Mouse (Mus musculus): Measurements from ENCODE around the gene Mrps27.
A peak's percentile ranks its signal among the peaks of the same experiment; 100 is the strongest.

The Mrps27 gene

DNA sequence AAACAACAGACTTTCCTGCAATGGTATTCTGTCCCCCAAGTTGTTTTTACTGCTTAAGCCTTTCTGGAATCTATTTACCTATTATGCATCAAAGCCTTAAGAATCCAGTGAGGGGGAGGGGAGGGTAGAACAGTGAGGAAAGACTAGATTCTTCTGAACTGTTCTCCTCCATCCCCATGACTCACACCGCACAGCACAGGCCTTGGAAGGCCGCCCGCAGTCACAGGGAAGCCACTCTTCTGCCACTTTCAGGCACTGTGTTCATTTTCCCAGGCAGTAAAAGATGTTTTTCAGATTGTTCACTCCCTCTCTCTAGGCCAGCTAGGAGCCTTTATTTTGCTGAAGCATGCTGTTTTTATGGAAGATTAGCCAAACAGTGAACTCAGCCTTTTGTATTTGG is 46.8 kb downstream of the Mrps27 start:
- peak; percentile 77 for DNase-seq

DNA sequence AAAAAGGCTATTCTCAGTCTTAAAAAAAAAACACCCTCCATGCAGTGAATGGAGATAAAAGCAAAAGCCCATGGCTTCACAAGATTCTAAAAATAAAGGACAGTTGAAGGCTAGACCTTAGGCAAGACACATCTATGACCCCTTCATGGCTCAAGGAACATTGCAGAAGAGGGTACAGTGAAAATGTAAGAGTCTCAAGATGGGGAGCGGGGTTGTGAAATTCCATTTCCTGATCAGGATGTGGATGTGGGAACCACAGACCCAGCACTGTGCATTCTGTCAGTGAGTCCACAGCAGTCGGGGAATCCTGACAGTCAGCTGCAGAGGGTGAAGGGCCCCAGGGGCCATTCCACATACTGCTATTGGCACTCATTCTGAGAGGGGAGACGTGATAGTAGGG is 48.5 kb downstream of the Mrps27 start:
- no peak for DNase-seq

DNA sequence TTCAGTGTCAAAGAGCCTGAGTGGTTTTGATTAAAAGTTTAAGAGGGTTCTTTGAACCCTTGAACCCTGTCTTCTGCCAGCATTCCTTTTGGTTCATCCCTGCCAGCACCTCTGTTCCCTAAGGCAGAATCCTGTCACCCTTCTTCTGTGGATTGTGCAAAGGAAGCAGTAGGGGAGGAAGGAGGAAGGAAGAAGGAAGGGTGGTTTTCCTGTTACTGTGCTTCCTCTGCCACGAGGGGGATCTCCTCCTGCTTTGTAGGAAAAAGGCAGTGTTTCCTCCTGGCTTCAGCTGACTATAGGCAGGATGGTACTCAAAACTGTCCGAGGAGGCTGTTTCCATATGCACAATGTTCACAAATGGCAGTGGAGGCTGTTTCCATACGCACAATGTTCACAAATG is 50.1 kb downstream of the Mrps27 start:
- no peak for DNase-seq

DNA sequence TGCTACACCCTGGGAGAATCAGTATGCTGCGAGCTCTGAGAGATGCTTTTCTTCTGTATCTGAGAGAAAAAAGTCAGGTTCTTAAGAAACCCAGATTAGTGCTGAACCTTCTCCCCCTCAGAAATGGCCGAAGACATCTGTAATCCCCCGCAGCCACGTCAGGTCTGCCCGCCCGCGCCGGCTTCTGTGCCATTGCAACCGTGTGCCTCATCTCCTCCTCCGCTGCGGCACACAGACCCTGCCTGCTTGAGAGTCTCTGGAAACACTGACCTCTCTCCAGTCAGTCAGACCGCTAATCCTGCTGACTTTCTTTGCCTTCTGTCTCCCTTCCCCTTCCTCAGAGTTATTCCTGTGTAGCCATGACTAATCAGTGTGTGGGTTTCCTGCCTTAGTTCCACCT is 50.9 kb downstream of the Mrps27 start:
- peak; percentile 42 for DNase-seq

DNA sequence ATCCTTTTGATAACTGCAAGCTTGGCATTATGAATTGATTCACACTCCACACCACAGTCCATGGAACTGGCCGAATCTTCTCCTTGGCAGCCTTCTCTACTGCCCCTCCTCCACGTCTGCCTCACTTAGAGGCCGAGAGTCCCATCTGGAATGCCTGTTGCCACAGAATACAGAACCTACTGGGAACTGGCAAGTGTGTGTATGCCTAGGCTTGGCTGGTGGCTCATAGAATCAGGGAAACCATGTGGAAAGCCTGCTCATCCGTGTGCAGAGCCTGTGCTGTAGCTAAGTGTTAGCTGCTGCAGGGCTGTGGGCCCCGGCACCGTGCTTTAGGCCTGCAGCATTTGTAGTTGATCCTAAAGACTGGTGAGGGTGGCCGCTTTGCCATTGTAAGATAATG is 52.6 kb downstream of the Mrps27 start:
- no peak for DNase-seq

DNA sequence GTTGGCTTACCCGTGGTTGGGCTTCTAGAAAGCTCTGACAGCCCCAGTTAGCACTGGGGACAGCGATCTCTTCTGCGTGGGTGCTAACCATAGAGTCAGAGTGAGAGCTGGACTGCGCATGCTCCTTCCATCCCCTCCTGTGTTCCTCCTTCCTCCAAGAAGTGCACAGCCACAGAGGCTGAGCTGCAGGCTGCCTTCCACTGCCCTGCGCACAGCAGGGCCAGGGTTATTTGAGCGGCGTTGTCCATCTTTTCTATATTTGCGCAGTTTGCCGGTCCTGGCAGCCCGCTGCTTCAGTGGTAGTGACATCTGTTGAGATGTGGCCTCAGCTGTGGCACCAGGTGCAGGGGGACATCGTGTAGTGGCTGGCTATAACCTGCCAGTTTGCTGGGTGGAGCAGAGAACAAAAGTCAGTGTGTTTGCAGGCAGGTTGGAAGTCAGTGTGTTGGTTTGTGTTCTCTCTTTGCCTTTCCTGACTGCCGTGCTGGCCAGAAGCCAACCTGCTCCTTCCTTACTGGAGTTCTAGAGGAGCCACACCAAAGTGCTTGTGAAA is 53.6 kb downstream of the Mrps27 start:
- DNase-seq = no peak

DNA sequence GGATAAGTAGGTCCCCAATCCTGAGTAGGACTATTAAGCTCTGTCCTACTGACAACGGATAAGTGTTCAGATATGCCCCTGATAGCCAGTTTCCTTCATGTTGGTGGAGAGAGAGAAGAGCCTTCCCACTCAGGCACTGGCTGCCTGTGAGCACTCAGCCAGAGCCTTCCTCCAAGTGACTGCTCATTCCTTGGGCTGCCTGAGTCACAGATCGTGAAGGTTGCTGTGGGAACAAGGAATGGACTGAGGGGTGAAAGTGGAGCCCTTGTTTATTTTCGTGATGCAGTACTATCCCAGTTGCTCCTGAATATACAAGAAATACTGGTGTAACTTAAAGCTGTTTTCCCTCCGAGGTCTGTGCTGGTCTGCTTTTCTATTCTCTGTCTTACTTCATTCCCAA is 54.8 kb downstream of the Mrps27 start:
- DNase-seq = no peak

DNA sequence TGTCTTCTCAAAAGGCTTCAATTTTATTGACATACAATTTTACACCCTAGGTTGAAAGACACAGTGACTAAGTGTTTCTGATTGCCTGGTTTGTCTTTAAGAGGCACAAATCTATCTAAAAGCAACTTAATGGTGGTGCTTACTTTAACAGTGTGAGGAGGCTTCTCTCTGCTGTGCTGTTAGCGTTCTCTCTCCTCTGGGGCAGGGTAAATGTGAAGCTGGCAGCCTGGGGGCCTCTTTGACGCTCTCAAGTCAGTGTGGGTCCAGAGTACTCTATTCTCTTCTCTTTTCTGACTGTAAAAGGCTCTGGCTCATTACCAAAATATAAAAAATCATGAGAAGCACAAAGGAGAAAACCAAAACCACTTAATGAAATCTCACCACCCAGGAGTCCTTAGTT is 64.6 kb downstream of the Mrps27 start:
- DNase-seq = no peak

DNA sequence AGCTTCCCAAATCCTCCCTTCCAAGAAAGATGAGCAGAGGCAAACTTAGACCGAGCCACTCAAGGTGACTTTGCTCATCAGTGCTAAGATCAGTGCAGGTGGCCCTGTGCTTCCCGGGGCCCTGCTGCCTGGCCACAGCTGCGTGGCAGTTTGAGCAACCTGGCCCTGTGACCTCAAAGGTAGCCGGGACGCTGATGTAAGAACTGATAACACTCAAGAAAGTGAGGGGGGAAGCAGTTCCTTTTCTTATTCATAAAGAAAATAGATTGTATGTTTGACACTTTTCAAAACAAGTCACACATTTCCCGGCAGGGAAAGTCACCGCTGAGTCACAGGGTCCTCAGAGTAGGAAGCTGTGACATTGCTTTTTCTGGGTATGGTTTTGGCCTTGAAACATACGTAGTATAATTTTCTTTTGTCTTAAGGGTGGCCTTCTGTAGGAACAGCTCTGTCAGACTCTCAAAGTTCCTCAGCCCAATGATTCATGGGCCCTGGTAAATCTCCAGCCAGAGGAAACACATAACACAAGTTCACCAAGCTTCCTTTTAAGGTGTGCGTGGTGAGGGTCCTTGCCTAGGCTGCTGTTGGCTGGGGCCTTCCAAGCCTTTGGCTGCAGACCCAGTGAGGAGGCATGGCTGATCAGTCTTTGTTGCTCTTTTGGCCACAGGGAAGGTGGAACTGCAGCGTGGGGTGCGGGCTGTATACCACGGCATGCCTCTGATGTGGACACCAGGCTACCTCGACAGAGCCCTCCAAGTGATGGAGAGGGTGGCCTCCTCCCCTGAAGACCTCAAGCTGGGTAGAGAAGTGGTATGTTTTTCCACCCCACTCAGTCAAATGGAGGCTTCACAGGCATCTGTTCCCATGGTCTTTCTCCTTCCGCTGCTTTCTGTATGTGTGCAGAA is 66.3 kb downstream of the Mrps27 start:
- DNase-seq = no peak

DNA sequence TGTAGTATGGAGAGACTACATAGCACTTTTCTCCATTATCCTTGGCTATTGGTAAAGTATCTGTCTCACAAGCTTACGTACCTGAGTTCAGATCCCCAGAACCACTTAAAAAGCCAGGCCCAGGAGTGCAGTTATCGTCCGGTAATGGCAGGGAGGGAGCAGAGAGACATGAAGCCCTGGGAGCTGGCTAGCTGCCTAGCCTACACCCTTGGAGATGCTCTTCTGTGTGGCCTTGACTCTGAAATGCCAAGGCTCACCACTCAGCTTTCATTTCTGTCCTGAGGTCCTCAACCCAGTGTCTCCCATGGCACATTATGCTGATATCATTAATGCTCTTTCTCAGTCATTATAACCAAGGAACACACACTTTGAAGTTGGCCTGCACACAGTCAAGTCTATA is 67.2 kb downstream of the Mrps27 start:
- DNase-seq = no peak

DNA sequence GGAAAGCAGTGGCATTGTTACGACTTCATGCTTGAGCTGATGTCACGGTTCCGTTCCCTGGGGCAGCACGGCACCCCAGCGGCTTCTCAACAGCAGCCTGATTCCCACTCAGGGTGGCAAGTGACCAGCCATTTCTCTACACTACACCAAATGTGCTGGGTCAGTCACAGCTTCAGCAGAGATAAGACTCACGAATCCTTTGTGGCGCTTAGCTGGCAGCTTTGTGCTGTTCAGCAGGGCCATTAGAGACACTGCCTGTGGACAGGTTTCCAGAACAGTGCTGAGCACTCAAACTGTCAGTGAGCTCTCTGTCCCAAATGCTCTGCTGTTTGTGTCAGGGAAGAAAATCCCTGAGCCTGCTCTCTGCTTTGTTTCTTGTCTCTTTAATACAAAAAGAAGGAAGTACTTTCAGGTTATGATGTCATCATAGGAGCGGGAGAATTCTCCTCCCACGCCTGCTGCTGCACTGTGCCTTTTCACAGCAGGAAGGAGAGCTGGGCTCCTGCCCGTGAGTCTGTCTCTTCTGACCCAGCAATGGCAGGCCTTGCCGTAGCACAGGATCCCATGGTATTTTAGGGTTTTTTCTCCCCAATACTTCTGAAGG is 68.0 kb downstream of the Mrps27 start:
- DNase-seq = peak; percentile 63

DNA sequence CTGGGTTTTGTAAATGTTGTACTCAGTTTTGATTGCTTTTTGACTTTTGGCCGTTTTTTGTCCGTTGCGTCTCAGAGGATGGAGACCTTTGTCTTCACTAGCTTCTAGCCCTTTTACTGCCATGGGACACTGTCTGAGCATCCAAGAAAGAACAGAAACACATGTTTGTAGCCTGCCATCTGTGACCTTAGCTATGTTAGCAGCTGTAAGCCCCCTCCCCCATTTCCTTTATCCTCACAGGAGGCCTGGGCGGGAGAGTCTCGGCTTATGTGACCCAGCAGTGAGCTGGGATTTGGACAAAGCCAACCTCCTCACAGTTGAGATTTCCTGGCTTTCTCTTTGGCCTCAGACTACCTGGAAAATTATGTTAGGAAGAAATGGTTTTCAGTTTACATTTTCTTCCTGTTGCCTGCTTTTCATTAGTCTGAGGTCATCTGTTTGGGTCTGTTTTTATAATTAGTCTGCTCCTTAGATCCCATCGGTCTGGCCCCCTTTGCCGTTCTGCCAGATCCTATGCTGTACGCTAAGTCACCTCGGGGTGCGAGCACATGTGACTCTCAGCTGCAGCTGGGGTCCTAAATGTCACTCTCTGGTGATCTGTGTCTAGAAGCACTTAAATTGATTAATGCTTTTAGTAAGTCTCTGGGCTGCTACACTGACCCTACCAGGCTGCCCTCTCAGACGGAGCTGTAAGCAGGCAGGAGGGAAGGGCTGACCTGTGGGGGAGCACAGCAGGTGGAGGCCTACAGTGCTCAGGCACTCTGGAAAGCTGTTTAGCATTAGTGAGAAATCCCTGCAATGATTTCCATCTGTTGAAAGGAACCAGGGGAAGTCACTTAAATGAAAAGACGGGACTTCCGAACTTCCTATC is 69.1 kb downstream of the Mrps27 start:
- DNase-seq = no peak

DNA sequence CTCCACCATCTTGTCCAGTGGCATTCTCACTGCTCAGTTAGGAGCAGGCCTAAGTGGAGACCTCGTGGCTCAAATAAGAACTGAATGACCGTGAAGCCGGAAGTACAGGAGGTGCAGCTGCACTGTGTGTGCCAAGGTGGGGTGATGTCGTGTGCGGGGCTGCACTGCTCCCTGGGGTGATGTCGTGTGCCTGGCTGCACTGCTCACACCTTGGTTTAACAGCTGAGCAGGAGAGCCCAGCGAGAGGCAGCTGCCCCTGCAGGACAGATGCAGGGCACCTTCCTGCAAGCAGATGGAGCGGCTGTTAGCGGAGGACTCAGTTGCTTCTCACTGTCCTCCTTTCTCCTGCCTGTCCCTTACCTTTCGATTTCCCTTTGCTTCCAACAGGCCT is 69.8 kb downstream of the Mrps27 start:
- no peak for DNase-seq

DNA sequence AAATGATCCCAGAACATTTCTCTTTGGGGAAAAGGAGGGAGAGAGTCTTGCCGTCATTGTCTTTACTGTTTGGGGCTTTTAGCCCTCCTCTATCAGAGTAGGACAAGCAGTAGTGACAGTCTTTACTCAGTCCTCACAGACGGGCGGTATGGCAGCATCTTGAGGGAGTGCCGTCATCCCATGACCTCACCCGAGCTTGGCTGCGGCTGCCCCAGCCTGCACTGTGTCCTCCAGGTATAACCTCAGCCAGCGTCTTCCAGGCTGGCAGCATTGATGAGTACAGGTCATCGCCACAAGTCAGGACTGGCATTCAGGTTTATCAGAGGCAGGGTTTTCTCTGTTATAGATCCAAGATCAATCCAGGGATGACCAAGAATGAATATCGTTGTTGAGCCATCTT is 72.0 kb downstream of the Mrps27 start:
- no peak for DNase-seq

DNA sequence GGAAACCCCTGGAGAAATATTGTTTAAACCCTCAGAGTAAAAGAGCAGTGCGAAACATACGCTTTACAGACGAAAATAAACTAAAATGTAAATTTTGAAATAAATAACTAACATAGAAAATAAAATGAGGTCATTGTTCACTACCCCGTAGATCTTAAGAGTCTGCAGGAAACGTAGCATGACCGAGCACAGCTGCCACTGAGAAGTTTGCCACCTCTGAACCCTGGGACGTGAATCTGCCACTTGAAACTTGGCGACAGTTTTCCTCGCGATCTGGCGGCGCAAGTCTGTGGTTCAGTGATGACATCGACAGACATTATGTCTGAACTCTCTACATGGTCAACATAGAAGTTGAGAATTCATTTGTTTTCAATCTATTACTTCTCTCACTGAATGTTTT is 79.0 kb downstream of the Mrps27 start:
- no peak for DNase-seq

DNA sequence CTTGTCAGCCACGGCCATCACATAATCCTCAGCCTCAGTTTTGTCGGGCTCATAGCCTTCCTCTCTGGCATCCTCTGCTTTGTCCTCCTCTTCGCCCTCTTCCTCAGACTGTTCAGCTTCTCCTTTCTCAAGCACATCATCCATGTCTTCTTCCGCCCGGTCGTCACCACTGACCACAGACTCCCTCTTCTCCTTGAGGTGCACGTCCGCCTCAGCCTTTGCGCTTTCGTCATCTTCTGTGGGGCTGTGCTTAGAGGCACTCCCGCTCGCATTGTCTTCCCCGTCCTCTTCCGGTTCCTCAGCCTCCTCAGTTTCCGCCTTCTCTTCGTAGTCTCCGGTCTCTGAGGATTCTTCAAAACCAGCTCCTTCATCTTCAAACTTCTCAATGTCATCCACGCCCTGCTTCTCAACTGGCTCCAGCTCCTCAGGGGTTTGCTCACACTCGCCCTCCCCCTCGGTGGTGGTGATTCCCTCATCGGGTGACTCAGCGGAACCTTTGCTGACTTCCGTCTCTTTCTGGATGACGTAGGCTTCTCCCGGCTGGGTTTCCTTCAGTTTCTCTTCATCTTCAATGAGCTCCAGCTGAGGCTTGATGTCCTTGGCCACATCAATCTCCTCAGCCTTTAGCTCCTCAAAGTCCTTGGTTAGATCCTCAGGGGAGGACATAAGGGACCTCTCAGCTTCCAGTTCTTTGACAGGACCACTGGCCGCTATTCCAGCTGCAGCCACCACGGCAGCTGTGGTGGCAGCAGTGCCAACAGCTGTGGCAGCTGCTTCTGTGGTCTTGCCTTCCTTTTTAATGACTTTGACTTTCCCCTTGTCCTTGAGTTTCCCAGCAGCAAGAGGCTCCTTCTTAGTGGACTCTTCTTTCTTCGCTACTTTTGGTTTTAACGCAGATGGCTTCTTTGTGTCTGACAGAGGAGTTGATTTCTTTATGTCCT is 88.8 kb downstream of the Mrps27 start:
- peak; percentile 48 for DNase-seq

DNA sequence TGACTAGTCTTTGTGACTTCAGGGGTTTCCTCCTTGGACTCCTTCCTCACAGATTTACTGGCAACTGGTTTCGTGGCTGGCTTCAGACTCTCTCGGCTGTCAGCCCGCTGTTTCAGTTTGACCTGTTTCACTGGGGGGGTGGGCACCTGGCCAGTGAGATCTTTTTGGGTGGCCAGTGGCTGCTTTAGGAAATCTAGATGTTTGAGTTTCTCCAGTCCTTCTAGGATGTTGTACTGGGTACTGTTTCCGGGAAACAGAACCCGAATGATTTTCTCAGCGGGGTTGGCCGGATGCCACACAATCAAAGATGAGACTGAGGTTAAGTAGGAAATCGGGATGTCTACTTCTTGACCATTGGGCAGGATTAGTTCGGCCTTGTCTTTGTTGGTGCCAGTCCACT is 89.9 kb downstream of the Mrps27 start:
- no peak for DNase-seq

DNA sequence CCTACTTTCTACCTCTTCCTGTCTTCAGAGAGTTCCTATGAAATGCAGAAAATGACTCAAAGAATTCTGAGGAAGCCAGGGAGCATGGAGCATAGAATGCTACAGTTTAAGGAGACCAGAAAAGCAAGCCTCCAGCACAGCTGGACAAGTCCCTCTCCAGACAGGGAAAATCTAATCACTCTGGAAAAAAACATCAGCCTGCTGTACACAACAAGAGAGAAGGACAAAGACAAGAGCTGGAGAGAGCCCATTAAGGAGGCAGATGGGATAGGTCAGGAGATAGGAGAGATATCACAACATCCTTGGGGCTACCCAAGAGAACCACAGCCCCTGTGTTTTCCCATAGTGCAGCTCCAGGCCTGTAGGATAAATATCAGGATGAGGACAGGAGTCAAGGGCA is 92.5 kb downstream of the Mrps27 start:
- DNase-seq = no peak

DNA sequence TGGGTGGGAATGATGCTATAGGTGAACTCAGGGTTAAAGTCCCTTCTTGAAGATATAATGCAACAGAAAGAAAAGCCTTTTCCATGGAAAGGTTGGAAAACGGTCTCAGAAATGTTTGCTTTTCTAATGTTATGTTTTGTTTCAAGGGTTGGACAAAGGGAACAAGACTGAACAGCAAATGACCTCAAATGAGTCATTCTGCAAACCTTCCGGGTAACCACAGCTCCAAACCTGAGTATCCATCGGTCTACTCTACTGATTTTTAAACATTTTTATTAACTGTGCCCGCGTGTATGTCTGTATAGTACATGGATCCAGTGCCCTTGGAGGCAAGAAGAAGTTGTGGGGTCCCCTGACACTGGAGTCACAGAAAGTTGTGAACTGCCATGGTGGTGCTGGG is 94.8 kb downstream of the Mrps27 start:
- no peak for DNase-seq

DNA sequence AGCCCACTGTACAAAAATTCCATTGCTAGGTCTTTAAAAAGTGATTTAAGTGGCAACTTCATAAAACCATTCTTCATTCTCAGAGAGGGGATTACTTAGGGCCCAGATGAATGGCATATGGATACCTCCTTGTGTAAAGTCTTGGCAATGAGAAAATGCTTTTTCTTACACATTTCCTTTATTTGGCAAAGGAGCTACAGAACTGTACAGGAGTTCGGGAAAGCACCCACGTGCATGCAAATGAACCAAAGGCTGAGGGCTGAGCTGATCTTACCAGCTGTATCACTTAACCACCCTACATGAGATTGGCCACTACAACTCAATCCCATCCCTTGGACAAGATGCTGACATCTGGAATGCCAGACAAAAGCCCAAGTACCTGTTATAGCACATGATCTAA is 95.6 kb downstream of the Mrps27 start:
- DNase-seq = no peak

DNA sequence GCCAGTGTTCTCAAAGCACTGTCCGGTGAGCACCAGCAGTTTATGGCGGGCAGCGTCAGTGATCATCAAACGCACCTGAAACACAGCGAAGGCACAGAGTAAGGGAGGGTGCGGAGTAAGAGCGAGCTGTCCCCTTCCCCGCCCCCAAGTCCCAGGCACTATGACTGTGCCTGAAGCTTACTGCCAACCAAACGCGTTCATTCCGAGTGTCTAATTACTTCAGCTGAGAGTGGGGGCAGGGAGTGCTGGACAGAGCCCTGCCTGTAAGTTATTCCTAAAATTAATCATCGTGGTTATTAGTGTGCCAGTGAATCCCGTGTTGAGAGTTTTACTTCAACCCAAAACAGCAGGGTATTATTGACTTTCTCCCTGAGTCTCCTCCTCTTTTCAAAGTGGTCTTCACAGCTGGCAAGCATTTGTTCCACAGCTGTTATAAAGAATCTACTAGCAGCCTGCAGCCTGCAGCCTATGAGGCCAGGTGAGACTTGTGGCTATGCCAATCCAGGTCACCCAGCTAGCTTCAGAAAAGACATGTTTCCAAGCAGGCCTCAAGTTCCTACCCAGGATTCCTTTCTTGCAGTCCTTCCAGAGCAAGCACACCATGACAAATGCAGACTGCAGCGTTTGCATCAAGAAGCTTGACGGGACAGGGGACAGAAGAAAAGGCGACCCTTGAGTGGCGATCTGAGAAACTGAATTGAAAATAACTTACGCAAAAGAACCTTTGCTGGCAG is 97.3 kb downstream of the Mrps27 start:
- no peak for DNase-seq

Measured in right cerebral cortex, adult 18-20 months (tissue).